Mouse (Mus musculus): ENCODE measurements at regions not wholly inside any gene's neighbourhood (a gene's known extent, or its start where the extent isn't known, plus 50 kb on each side); places are given as distances from the start of the nearest gene placed in this dataset.
A peak's percentile ranks its signal among the peaks of the same experiment; 100 is the strongest.

DNA sequence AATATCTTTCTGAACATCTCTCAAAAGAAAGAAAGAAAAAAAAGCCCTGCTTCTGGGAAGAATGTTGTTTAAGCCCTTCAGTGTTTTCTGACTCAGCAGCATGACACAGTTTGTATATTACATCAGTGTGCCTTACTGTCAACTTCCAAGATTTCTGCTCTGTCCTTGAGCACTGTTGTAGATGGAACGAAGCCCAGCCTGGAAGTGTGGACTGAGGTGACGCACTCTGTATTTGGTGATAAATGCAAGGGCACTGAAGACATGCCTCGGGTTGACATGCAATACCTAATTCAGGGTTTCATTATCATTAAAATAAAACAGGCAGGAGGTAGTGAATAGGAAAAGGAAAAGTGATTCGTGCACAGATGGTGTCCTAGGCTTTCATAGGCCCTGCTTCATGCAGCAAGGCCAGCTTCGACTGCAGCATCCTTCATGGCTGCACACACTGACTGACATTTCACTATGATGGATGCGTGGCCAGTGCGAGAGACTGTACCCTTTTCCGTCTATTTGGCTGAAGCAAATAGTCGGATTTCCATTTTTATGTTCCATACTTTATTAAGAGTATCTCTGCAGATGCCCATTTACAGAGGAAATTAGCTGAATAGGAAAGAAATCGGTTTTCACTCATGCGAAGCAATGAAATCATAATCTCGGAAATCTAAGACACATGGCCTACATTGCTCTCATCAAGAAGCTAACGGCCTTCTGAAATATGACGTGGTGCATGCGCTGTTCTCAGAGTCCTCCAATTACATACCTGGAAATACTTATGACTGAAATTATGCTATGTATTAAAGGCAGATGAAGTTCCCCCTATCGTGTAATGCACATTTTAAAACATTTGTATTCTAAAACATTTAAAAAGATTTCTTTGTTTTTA lies 400.7 kb upstream of the Nr5a2 start:
- no peak overlapping the region for H3K27ac ChIP-seq (replicated peaks; ENCODE audit: low read depth, low read length)
- no peaks in the 10 kb centered on the region for H3K36me3 ChIP-seq (ENCODE audit: control insufficient read depth, insufficient read depth, low read length)
- ATAC-seq (ENCODE audit: low read depth) (peak; percentile 47; the same call in 1 of the 2 replicates), DNase-seq (ENCODE audit: low spot score) (peak; percentile 68)
- 58% methylated on average over 16 of the region's 16 CpGs for WGBS
- H3K27me3 ChIP-seq (replicated peaks; ENCODE audit: control insufficient read depth, insufficient read depth, low read length), result no peaks in the 10 kb centered on the region
- H3K4me3 ChIP-seq (ENCODE audit: low read depth, low read length), result no peak overlapping the region
- no peak overlapping the region for H3K4me2 ChIP-seq (ENCODE audit: low read depth, low read length)
- no peaks in the 10 kb centered on the region for H3K9me3 ChIP-seq (ENCODE audit: control insufficient read depth, low read length)
- peaks cover 5% of the 10 kb centered on the region; the same call in 1 of the 2 replicates for H3K4me1 ChIP-seq (ENCODE audit: control insufficient read depth, insufficient read depth, low read length)
- no peak overlapping the region for H3K9ac ChIP-seq (ENCODE audit: low read depth, low read length)

DNA sequence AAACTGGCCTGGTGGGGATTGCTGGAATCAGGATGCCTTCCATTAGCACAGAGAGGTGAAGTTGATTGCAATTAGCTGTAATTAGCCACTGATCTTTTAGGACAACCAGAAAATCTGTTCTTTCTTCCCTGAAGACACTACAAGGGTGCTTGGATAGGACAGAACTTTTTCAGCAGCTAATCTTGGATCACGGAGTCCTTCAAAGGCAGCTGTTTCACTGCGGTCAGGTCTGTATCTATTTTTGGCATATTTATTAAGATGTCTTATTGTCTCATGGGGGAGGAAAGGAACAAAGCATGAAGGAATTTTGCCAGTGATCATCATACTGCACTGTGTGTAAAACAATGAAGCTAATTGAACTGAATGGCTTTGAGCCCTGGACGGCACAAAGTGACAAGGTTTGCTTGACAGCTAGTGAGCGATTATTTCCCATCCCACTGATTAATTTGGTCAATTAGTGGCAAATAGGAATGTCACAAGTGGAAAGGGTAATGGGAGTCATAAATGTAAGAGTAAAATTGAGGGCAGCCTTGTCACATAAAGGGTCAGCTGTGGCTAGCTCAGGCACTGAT lies 395.8 kb upstream of the Nr5a2 start:
- Histone ChIP-seq H3K27ac (replicated peaks; ENCODE audit: low read depth, low read length) (no peak overlapping the region), H3K4me3 (ENCODE audit: low read depth, low read length) (no peak overlapping the region), H3K9ac (ENCODE audit: low read depth, low read length) (no peak overlapping the region), H3K4me1 (ENCODE audit: control insufficient read depth, insufficient read depth, low read length) (peaks cover 4% of the 10 kb centered on the region; the same call in 1 of the 2 replicates), H3K9me3 (ENCODE audit: control insufficient read depth, low read length) (no peaks in the 10 kb centered on the region), H3K4me2 (ENCODE audit: low read depth, low read length) (no peak overlapping the region), H3K27me3 (replicated peaks; ENCODE audit: control insufficient read depth, insufficient read depth, low read length) (no peaks in the 10 kb centered on the region), H3K36me3 (ENCODE audit: control insufficient read depth, insufficient read depth, low read length) (no peaks in the 10 kb centered on the region)
- DNase-seq (ENCODE audit: low spot score), result peak; percentile 21
- whole genome bisulfite sequencing, result 57% methylated on average over 4 of the region's 4 CpGs
- no peak for ATAC-seq (ENCODE audit: low read depth)

DNA sequence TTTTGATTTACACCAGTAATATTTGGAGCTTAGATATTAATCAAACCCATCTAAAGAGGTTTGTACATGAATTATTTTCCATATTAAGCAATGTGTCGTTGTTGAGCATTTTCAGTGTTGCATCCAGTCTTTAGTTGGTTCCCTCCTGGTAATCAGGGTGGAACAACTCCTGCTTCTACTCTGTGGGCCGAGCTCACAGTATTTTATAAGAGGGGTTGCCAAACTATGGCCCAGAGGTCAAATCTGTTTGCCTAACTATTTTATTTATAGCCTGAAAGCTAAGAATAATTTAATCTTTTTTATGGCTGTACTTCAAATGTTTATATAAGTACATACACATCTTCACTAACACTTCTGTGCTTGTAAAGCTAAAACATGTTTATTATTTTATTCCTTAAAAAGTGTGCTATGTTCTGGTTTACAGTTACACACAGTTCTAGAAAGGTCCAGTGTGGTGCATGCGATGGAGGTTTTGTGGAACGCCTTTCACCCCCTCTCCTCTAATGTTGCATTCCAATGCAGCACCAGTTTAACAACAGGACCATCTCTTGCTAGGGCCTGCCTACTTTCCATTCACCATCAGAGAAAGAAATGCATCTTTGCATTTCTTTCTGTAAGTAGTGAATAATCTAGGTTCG lies 392.3 kb upstream of the Nr5a2 start:
- DNase-seq (ENCODE audit: low spot score), result no peak
- Histone ChIP-seq H3K36me3 (ENCODE audit: control insufficient read depth, insufficient read depth, low read length) (no peaks in the 10 kb centered on the region), H3K4me2 (ENCODE audit: low read depth, low read length) (no peak overlapping the region), H3K4me3 (ENCODE audit: low read depth, low read length) (no peak overlapping the region), H3K27me3 (replicated peaks; ENCODE audit: control insufficient read depth, insufficient read depth, low read length) (no peaks in the 10 kb centered on the region), H3K4me1 (ENCODE audit: control insufficient read depth, insufficient read depth, low read length) (no peaks in the 10 kb centered on the region), H3K9ac (ENCODE audit: low read depth, low read length) (no peak overlapping the region), H3K27ac (replicated peaks; ENCODE audit: low read depth, low read length) (no peak overlapping the region), H3K9me3 (ENCODE audit: control insufficient read depth, low read length) (no peaks in the 10 kb centered on the region)
- WGBS, result 86% methylated on average over 5 of the region's 5 CpGs
- no peak for ATAC-seq (ENCODE audit: low read depth)

DNA sequence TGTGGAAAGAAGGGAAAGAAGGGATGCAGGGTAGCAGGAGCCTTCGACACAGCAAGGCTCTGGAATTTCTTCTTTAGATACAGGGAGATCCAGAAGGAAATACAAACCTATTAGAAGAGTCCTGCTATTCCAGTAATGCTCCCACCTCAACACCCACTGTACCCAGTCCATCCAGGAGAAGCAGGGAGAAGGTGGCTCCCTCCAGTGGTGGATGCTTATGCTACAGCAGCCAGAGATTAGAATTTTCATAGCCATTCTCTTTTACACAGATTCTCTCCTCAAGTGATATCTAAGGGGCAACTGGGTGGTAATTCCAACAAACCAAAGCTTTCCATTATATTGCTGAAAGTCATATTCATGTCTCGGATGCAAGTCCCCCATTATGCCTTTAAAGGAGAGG lies 373.9 kb upstream of the Nr5a2 start:
- 90% methylated on average over 2 of the region's 2 CpGs for WGBS
- Histone ChIP-seq H3K9ac (ENCODE audit: low read depth, low read length) (no peak overlapping the region), H3K9me3 (ENCODE audit: control insufficient read depth, low read length) (no peaks in the 10 kb centered on the region), H3K4me3 (ENCODE audit: low read depth, low read length) (no peak overlapping the region), H3K4me2 (ENCODE audit: low read depth, low read length) (no peak overlapping the region), H3K27ac (replicated peaks; ENCODE audit: low read depth, low read length) (no peak overlapping the region), H3K36me3 (ENCODE audit: control insufficient read depth, insufficient read depth, low read length) (no peaks in the 10 kb centered on the region), H3K4me1 (ENCODE audit: control insufficient read depth, insufficient read depth, low read length) (peaks cover 14% of the 10 kb centered on the region), H3K27me3 (replicated peaks; ENCODE audit: control insufficient read depth, insufficient read depth, low read length) (no peaks in the 10 kb centered on the region)
- no peak for ATAC-seq (ENCODE audit: low read depth)
- DNase-seq (ENCODE audit: low spot score), result no peak

DNA sequence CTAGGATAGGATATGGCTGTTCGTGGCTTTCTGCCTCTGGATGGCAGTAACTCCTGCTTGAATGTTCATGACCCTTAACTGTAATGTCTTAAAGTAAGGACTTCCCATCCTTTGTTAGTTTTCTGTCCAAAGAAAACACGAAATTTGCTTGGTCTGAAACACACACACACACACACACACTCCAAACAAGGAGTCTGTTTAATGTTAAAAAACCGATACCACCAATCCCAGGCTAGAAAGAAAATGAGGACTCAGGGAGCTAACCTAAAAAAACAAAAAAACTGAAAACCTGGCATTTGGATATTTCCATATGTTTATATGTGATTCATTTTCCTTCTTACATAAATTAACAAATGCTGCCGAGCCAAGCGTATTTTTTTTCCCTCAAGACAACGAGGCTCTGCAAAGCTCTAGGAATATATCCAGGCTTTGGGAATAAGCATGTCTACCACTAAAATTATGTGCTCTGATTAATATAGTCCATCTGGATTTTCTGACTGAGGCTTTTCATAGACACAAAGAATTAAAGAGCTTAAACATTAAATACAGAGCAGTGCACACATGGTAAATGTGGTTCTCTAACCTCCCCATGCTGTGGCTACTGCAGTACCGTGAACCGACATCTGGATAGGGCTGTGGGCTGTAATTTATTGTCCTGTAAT lies 372.0 kb upstream of the Nr5a2 start:
- H3K4me2 ChIP-seq (ENCODE audit: low read depth, low read length), result peak overlapping the region; percentile 5; the same call in 1 of the 2 replicates

DNA sequence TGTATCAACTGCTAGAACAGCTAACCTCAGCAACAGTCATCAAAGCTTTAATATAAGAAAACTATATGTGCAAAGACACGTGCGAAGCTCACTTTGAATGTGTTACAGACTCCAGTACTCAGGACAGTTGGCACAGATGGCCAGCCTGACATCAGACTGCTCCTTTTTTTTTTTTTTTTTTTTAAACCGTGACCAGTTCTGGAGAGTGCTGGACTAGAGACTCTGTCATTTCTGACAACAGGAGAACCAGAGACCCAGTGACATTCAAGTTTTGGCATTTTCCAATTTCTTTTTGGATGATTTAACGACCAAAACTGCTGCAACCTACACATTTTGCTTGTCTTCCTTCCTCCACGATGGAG lies 371.5 kb upstream of the Nr5a2 start:
- H3K9me3 ChIP-seq (ENCODE audit: control insufficient read depth, low read length), result no peaks in the 10 kb centered on the region
- peaks cover 14% of the 10 kb centered on the region for H3K4me1 ChIP-seq (ENCODE audit: control insufficient read depth, insufficient read depth, low read length)
- no peak overlapping the region for H3K4me3 ChIP-seq (ENCODE audit: low read depth, low read length)
- no peaks in the 10 kb centered on the region for H3K27me3 ChIP-seq (replicated peaks; ENCODE audit: control insufficient read depth, insufficient read depth, low read length)
- peak; percentile 19 for ATAC-seq (ENCODE audit: low read depth)
- no peak overlapping the region for H3K9ac ChIP-seq (ENCODE audit: low read depth, low read length)
- peak overlapping the region; percentile 78 for H3K27ac ChIP-seq (replicated peaks; ENCODE audit: low read depth, low read length)
- DNase-seq (ENCODE audit: low spot score), result no peak
- no peaks in the 10 kb centered on the region for H3K36me3 ChIP-seq (ENCODE audit: control insufficient read depth, insufficient read depth, low read length)
- 39% methylated on average over 5 of the region's 5 CpGs for WGBS
- H3K4me2 ChIP-seq (ENCODE audit: low read depth, low read length), result peak overlapping the region; percentile 4; the same call in 1 of the 2 replicates

More for the DNA sequence above, 372.0 kb upstream of the Nr5a2 start:
- Histone ChIP-seq H3K4me1 (ENCODE audit: control insufficient read depth, insufficient read depth, low read length) (peaks cover 14% of the 10 kb centered on the region), H3K36me3 (ENCODE audit: control insufficient read depth, insufficient read depth, low read length) (no peaks in the 10 kb centered on the region), H3K9me3 (ENCODE audit: control insufficient read depth, low read length) (no peaks in the 10 kb centered on the region), H3K27ac (replicated peaks; ENCODE audit: low read depth, low read length) (peak overlapping the region; percentile 78), H3K4me3 (ENCODE audit: low read depth, low read length) (no peak overlapping the region), H3K27me3 (replicated peaks; ENCODE audit: control insufficient read depth, insufficient read depth, low read length) (no peaks in the 10 kb centered on the region), H3K9ac (ENCODE audit: low read depth, low read length) (no peak overlapping the region)
- ATAC-seq (ENCODE audit: low read depth) (peak; percentile 90), DNase-seq (ENCODE audit: low spot score) (peak; percentile 94)
- 26% methylated on average over 8 of the region's 8 CpGs for WGBS

DNA sequence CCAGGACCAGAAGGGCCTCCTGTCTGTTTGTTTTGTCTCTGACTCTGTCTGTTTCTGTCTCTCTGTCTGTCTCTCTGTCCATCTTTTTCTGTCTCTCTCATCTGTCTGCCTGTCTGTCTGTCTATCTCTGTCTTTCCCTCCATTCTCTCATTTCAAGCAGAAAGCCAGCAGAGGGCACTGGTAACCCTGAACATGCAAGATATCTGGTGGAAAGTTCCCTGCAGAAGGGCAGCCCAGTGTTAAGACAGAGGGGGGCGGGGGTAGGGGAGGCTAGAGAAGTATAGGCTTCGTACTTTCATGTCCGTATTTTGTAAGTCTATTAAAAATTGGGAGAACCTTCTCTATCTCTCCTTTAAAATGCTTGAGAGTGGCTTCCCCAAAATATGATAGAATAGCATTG lies 370.4 kb upstream of the Nr5a2 start:
- Histone ChIP-seq H3K4me2 (ENCODE audit: low read depth, low read length) (no peak overlapping the region), H3K36me3 (ENCODE audit: control insufficient read depth, insufficient read depth, low read length) (no peaks in the 10 kb centered on the region), H3K4me1 (ENCODE audit: control insufficient read depth, insufficient read depth, low read length) (peaks cover 14% of the 10 kb centered on the region), H3K9me3 (ENCODE audit: control insufficient read depth, low read length) (no peaks in the 10 kb centered on the region), H3K4me3 (ENCODE audit: low read depth, low read length) (no peak overlapping the region), H3K27me3 (replicated peaks; ENCODE audit: control insufficient read depth, insufficient read depth, low read length) (no peaks in the 10 kb centered on the region), H3K27ac (replicated peaks; ENCODE audit: low read depth, low read length) (no peak overlapping the region), H3K9ac (ENCODE audit: low read depth, low read length) (no peak overlapping the region)
- WGBS, result 25% methylated on average over 3 of the region's 3 CpGs
- DNase-seq (ENCODE audit: low spot score) (peak; percentile 73), ATAC-seq (ENCODE audit: low read depth) (no peak)

DNA sequence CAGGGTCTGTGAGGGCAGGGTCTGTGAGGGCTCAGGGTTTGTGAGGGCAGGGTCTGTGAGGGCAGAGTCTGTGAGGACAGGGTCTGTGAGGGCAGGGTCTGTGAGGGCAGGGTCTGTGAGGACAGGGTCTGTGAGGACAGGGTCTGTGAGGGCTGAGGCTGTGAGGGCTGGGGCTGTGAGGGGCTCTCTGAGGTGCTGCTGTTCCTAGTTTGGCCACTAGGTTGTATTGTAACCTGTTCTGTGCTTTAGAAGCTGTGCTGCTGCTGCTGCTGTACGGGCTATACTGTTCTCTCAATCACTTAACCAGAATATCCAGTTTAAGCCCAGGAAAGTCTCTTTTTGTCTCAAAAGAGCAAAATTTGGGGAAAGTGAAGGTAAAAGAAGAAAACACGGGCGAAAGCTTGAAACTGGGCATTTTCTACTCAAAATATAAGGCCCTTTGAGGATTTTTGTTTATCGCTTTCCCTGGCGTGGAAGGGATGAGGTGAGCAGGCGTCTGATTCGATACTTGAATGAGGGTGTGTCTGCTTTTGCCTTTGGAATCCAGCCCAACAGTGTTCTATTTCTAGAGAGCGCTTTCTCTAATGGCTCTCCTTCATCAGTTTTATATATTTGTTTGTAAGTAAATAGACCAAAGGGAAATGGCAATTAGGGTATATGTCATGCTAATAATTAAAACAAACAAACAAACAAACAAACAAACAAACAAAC lies 363.8 kb upstream of the Nr5a2 start:
- Histone ChIP-seq H3K9ac (ENCODE audit: low read depth, low read length) (no peak overlapping the region), H3K27ac (replicated peaks; ENCODE audit: low read depth, low read length) (no peak overlapping the region), H3K4me2 (ENCODE audit: low read depth, low read length) (peak overlapping the region; percentile 27), H3K36me3 (ENCODE audit: control insufficient read depth, insufficient read depth, low read length) (no peaks in the 10 kb centered on the region), H3K4me1 (ENCODE audit: control insufficient read depth, insufficient read depth, low read length) (no peaks in the 10 kb centered on the region), H3K9me3 (ENCODE audit: control insufficient read depth, low read length) (no peaks in the 10 kb centered on the region), H3K4me3 (ENCODE audit: low read depth, low read length) (no peak overlapping the region), H3K27me3 (replicated peaks; ENCODE audit: control insufficient read depth, insufficient read depth, low read length) (no peaks in the 10 kb centered on the region)
- DNase-seq (ENCODE audit: low spot score), result peak; percentile 77
- ATAC-seq (ENCODE audit: low read depth), result peak; percentile 86
- WGBS, result 30% methylated on average over 8 of the region's 8 CpGs
